Mouse (Mus musculus): Measurements from ENCODE around the gene Cacng5.

The Cacng5 gene

GRCm38 (mm10) chr11:107914634-107915226, at the start of gene Cacng5:
Cacng5 (minus strand) TSS chr11:107915055.
- peak in 1 of 2 experiments; percentile 30 for DNase-seq

DNA sequence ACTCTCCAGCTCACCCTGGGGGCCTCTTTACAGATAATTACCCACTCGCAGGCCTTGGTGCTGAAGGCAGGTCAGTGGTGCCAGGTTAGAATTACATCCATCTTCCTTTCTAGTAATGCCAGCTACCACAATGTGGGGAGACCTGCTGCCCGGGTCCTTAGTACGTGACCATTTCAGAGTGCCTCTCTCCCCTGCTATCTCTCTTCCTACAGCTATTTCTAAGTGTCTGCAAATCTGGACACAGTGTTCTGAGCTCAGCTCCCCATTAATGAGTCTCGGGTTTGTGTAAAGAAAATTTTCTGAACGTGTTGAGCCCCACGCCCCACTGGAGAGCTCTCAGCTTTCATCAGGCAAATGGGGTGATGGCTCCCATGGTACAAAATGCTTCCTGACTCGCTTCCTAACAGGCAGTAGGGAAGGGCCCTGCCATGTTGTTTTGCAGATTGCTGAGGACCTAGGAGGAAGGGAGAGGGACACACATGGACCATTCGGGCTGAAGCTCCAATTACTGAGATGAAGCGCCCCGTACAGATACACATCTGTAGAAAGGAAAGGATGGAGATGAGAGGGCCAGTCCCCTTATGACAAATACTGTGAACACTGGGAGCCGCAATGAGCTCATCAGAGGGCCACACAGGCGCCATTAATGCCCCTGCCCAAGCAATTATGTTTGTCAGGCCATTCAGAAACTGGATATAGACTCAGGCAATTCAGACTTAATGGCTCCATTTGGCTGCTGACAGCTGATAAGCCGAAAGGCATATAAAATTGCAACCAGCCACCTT, 42.9 kb upstream of the Cacng5 start:
- DNase-seq, result no peak

GRCm38 (mm10) chr11:107955191-107956062, 40.6 kb upstream of the Cacng5 start:
- no peak for DNase-seq

DNA sequence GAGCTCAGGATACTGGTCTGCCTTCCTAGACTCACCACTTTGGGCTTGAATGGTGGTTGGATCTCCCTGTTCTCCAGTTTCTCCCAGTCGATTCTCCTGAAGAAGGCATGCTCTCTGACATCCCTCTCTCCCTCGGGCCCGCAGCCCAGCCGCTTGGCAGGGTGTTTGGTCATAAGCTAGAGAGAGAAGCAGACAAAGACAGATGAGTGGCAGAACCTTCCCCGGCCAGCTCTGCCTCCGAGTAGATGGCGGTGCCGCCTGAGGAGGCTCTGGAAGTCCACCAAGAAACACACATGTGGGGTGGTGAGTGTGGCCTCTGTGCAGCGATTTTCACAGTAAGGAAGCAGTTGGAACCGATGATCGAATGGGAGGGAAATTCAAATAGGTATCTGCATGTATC, 36.6 kb upstream of the Cacng5 start:
- no peak for DNase-seq

- DNase-seq, result no peak
Measured at GRCm38 (mm10) chr11:107950658-107951057, 35.8 kb upstream of the Cacng5 start.

DNA sequence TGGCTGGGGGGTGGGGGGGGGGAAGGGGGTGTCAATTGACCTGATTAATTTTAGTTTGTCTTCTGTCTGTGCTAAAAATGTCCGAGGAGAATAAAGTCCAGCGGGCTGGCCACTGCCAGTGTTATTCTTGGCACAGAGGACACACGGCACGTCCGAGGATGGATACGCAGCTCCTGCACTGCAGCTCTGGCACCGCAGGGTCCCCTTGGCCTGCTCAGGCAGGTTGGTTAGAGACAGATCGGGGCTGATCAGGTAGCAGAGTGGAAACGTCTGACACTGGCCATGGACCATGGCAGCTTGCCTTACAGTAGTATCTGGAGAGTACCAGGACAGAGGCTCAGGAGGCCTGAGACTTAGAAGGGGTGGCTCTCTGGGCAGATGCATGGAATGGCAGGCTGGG, 35.4 kb upstream of the Cacng5 start:
- peak; percentile 18 to 34 for DNase-seq

DNA sequence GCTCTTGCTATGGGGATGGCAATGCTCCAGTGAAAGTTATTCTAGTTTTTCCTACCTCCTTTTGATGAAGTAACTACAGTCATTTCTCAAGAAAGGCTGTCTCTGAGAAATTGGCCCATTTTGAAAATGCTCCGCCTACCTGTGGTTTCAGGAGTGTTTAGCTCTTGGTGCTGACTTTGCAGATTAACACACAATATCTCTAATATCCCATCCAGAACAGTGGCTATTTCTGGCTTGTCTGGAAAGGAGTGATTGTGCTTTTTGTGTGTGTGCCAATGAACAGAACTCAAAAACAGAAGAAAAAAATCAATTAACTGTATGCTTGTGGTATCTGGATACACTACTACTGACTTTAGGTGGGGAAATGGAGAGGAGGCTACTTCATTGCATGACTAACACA, 33.1 kb upstream of the Cacng5 start:
- DNase-seq, result no peak

- no peak for DNase-seq
Measured at GRCm38 (mm10) chr11:107946823-107947222, 32.0 kb upstream of the Cacng5 start.

DNA sequence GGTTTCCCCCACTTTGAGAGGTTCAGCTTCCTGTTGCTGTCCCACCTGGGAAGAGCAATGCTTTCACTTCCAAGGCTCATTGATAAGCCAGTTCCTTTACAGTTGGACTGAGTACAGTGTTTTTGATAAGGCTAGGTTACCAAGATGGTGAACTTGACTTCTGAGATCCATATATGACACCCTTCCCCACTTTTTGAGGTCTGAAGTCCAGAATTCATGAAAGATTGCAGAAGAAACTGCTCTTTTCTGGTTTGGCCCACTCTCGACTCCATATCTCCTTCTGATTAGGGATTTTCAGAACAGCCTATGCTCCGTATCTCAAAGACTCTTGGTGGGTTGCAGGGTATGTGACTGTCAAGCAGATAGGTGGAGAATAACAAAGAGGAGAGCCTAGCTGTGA, 22.1 kb upstream of the Cacng5 start:
- no peak for DNase-seq

DNA sequence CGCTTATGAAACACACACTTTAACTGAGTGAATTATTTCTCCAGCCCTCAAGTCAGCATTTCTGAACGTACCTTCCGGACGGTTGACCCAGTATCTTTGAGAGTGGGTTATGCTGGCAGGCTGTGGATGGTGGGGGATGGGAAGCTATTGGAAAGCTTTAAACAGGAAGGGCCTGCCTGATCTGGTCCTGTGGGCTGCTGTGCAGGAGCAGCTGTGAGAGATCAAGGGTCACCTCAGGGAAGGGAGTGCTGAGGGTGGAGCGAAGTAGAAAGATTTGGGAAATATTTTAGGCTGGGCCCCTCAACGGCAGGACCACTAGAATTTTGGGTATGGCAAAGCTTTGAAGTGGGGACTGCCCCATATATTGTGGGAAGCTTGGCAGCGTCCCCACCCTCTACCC, 16.9 kb upstream of the Cacng5 start:
- DNase-seq, result no peak

DNA sequence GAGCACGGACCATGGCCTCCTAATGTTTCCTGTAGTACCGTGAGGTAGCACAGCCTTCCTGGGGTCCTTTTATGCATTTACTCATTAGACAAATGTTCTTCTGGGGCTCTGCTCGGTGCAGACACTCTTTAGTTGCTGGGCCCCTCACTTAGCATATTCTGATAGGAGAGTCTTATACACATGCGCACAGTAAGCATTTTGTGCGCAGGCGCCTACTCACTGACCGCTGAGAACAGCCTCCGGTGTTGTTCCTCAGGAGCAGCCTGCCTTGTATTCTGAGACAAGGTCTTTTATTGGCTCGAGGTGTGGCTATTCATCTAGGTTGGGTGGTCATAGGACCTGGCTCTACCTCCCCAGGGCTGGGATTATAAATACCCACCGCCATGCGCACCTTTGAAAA, 16.4 kb upstream of the Cacng5 start:
- DNase-seq, result no peak

GRCm38 (mm10) chr11:107929712-107930111, 14.9 kb upstream of the Cacng5 start:
- DNase-seq, result no peak

DNA sequence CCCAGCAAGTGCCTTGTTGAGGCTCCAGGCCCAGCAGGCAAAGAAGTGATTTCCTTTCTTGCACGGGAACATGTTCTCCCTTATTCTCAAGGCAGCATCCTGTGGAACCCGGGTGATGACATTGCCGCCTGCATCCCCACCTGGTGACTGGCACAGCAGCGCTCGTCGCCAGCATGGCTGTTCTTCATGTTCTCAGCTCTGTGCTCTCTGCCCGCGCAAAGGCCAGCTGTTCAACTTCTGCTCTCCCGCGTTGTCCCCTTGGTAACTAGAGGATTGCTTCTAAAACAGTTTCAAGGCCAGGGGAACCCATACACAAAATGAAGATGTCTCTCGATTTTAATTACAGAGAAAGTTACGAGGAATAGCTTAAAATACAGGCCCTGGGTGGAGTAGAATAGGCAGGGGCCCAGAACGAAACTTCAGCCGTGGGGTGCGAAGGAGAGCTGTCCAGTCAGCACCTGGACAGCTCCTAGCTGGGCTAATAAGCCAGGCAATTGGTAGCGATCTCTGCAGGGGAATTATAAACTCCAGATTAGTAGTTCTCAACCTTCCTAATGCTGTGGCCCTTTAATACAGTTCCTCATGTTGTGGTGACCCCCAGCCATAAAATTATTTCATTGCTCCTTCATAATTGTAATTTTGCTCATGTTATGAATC, 5.1 kb upstream of the Cacng5 start:
- peak in 1 of 2 experiments; percentile 51 for DNase-seq

GRCm38 (mm10) chr11:107917721-107918235, 2.9 kb upstream of the Cacng5 start:
- DNase-seq, result no peak

GRCm38 (mm10) chr11:107913317-107913716, 1.5 kb downstream of the Cacng5 start:
- peak in 1 of 2 experiments; percentile 14 for DNase-seq

GRCm38 (mm10) chr11:107905364-107905763, 9.5 kb downstream of the Cacng5 start:
- DNase-seq, result no peak

- no peak for DNase-seq
Measured at GRCm38 (mm10) chr11:107903966-107904605, 10.8 kb downstream of the Cacng5 start.

- DNase-seq, result no peak
Measured at GRCm38 (mm10) chr11:107900470-107900869, 14.4 kb downstream of the Cacng5 start.

DNA sequence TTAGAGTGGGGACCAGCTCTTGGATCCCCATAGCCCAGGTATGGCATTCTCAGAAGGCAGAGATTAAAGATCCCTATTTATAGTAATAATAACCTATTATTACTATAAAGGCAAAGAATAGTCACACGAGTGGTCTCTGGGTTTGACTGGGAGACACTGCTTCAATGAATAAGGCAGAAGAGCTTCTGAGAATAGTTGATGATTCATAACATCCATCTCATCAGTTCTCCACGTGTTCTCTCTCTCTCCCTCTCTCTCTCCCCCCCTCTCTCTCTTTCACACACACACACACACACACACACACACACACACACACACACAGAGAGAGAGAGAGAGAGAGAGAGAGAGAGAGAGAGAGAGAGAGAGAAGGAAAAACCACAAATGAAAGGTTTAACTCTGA, 16.2 kb downstream of the Cacng5 start:
- no peak for DNase-seq

DNA sequence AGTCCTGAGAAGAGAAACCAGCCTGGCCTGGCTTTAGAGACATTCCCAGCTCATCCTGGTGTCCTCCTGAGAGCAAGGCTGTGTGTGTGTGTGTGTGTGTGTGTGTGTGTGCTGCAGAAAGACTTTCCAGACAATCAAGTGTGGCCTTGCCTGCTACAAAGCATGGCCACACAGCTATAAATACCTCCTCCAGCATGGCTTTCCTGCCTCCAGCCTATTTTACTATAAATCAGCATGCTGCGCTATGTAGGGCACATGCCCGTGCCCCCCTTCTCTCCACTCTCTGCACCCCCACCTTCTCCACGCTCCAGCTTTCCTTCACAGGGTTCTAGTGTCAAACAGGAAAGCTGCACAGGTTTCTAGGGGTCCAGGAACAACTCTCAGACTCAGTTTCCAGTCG, 19.2 kb downstream of the Cacng5 start:
- DNase-seq, result no peak

- peak in 1 of 2 experiments; percentile 24 for DNase-seq
Measured at GRCm38 (mm10) chr11:107891377-107891776, 23.5 kb downstream of the Cacng5 start.

GRCm38 (mm10) chr11:107887342-107887741, 27.5 kb downstream of the Cacng5 start:
- DNase-seq, result no peak
